Mouse (Mus musculus) limb, embryonic 13.5 days (tissue): ENCODE measurements at regions not wholly inside any gene's neighbourhood (a gene's known extent, or its start where the extent isn't known, plus 50 kb on each side); places are given as distances from the start of the nearest gene placed in this dataset.
"Not testable (repeated sequence)": the region's sequence is repeated elsewhere in the genome, so short reads cannot be mapped to it uniquely, and the experiment has no call there.

Experiments
- ATAC-seq: fragments of 200-750 bp; cut with Nextera tagmentation; 2 replicates; pipeline ENCODE4 v1.8.0; 2017; ENCODE audit warnings: low read depth, moderate number of reproducible peaks, moderate TSS enrichment; ENCODE audit not compliant: low FRiP score
- H3K27ac ChIP-seq: fragments of 300-500 bp; sonication (generic); 2 replicates; pipeline ENCODE4 v1.5.1; 2015; ENCODE audit warnings: inconsistent platforms, mild to moderate bottlenecking, moderate library complexity
- H3K27me3 ChIP-seq: fragments of 300-500 bp; sonication (generic); 2 replicates; pipeline ENCODE4 v1.6.1; 2015; ENCODE audit warnings: mild to moderate bottlenecking, inconsistent platforms
- H3K36me3 ChIP-seq: fragments of 300-500 bp; sonication (generic); 2 replicates; pipeline ENCODE4 v1.6.1; 2015; ENCODE audit warnings: inconsistent platforms, mild to moderate bottlenecking, moderate library complexity
- H3K4me1 ChIP-seq: fragments of 300-500 bp; sonication (generic); 2 replicates; pipeline ENCODE4 v1.6.1; 2015; ENCODE audit warnings: inconsistent platforms
- H3K4me2 ChIP-seq: fragments of 300-500 bp; sonication (generic); replicated peaks from 2 replicates; pipeline ENCODE4 v1.6.1; 2015; ENCODE audit warnings: inconsistent platforms, mild to moderate bottlenecking, moderate library complexity
- H3K4me3 ChIP-seq: fragments of 300-500 bp; sonication (generic); 2 replicates; pipeline ENCODE4 v1.5.1; 2015; ENCODE audit warnings: moderate library complexity, mild to moderate bottlenecking, inconsistent platforms
- H3K9ac ChIP-seq: fragments of 300-500 bp; sonication (generic); 2 replicates; pipeline ENCODE4 v1.6.1; 2015; ENCODE audit warnings: mild to moderate bottlenecking, inconsistent platforms
- H3K9me3 ChIP-seq: fragments of 300-500 bp; sonication (generic); 2 replicates; pipeline ENCODE4 v1.6.1; 2016; ENCODE audit warnings: inconsistent platforms
- WGBS: fragments of 180-500 bp; shearing (Covaris S2); methylation state at CpG from one replicate; pipeline ENCODE4 v1.1.7; 2015; 5-methylcytosine and 5-hydroxymethylcytosine counted together

DNA sequence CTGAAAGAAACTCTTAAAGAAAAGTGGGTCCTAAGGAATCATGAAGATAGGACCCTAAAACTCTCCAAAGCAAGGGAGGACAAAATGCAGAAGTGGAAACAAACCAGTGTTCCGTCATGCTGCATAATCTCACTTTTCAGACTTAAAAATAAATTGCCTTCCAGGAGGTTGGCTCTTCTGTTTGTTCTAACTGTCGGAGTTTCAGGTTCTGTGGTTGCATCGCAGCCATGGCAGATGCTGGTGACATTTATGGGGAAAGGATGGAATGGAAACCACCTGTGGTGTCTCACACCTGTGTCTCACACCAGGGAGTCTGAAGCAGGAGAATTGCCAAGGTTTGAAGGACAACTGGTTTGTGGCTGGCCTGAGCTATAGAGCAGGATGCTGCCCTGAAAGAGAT lies 50.9 kb upstream of the Hivep1 start:
- Histone ChIP-seq H3K4me1 (peaks cover 18% of the 10 kb centered on the region), H3K4me2 (no peak overlapping the region), H3K9me3 (no peaks in the 10 kb centered on the region), H3K27me3 (no peaks in the 10 kb centered on the region), H3K9ac (no peak overlapping the region), H3K27ac (no peak overlapping the region), H3K36me3 (no peaks in the 10 kb centered on the region), H3K4me3 (no peak overlapping the region)
- WGBS: 55% methylated on average over 3 of the region's 3 CpGs
- no peak for ATAC-seq

DNA sequence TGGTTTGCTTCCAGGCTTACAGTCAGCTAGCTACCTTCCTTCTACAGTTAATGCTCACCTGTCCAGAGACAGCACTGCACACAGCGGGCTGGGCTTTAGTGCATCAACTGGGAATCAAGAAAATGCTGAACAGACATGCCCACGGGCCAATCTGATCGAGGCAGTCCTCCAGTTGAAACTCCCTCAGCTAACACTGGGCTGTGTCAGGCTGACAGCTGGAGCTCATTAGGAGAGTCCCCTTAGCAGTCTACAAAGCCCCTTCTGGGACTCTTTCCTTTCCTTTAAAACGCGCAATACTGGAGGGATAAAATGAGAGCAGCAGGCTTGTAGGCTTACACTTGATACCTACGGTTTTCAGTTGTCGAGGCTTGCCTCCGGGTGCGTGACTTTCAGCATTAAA lies 53.9 kb upstream of the Hivep1 start:
- Histone ChIP-seq H3K27ac (peak overlapping the region; percentile 39; the same call in 1 of the 2 replicates), H3K9me3 (no peaks in the 10 kb centered on the region), H3K9ac (no peak overlapping the region), H3K4me3 (peak overlapping the region; percentile 28), H3K27me3 (no peaks in the 10 kb centered on the region), H3K36me3 (no peaks in the 10 kb centered on the region), H3K4me2 (peak overlapping the region; percentile 57), H3K4me1 (peaks cover 18% of the 10 kb centered on the region)
- 10% methylated on average over 9 of the region's 9 CpGs for WGBS
- peak; percentile 87 for ATAC-seq

DNA sequence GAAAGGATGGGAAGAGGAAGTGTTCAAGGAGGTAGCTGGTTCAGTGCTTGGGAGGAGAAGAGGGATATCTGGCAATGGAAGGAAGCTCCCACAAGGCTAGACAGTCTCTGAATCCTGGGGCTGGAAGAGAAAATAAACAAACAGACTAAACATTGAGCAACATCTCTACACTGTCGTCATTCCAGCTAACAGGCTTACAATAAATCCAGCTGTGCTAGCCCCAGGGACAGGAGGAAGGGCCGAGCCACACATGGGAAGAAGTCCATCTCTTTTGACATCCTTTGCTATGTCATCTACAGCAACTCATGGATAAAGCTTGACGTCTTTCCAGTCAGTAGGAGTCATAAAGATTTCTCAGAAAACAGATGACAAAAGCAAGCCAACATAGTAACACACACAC lies 57.7 kb upstream of the Hivep1 start:
- no peak for ATAC-seq
- Histone ChIP-seq H3K36me3 (no peaks in the 10 kb centered on the region), H3K9ac (no peak overlapping the region), H3K9me3 (no peaks in the 10 kb centered on the region), H3K27ac (no peak overlapping the region), H3K4me1 (peaks cover 18% of the 10 kb centered on the region), H3K27me3 (no peaks in the 10 kb centered on the region), H3K4me3 (no peak overlapping the region), H3K4me2 (no peak overlapping the region)
- 57% methylated on average over 3 of the region's 3 CpGs for WGBS

DNA sequence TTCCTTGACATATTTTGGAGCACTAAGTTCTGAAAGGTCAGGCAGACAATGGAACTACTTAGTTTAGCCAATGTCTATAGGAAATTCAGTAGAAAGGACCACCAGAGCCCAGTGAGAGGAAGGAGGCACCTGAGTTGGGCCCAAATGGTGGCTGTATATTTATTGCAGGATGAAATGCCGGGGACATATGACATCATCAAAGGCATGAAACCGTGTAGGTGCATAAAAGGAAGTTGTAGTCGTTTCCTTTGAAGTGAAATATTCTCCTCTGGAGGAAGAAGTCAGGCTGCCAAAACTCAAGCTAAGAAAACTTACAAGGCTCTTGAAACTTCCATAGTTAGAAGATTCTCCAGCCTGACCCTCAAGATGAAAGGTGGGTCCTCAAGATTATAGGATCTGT lies 75.9 kb upstream of the Hivep1 start:
- H3K36me3 ChIP-seq: no peaks in the 10 kb centered on the region
- no peak overlapping the region for H3K27ac ChIP-seq
- no peaks in the 10 kb centered on the region for H3K9me3 ChIP-seq
- no peaks in the 10 kb centered on the region for H3K4me1 ChIP-seq
- no peak overlapping the region for H3K9ac ChIP-seq
- WGBS: 58% methylated on average over 3 of the region's 3 CpGs
- no peaks in the 10 kb centered on the region for H3K27me3 ChIP-seq
- ATAC-seq: no peak
- no peak overlapping the region for H3K4me3 ChIP-seq
- no peak overlapping the region for H3K4me2 ChIP-seq

DNA sequence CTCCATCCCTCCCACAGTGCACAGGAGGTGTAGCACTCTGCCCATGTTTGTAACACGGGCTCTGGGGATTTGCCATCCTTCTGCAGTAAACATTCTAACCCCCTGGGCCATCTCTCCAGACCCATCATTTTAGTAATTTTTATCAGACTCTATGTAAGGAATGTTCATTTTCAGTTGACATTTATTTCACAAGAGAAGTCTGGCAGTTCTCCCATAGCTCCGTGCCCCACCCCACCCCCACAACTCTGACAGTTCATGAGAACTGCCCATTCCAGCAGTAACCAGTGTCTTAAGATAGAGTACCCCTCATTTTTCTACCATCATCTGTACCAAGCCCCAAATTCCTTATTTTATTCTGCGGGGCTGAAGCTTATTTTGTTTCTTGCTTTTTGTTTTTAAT lies 88.9 kb upstream of the Hivep1 start:
- no peak for ATAC-seq
- 71% methylated on average over 3 of the region's 3 CpGs for WGBS

DNA sequence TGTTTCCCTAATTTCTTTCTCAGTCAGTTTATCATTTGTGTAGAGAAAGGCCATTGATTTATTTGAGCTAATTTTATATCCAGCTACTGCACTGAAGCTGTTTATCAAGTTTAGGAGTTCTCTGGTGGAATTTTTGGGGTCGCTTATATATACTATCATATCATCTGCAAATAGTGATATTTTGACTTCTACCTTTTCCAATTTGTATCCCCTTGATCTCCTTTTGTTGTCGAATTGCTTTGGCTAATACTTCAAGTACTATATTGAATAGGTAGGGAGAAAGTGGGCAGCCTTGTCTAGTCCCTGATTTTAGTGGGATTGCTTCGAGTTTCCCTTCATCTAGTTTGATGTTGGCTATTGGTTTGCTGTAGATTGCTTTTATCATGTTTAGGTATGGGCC lies 90.9 kb upstream of the Hivep1 start:
- H3K27me3 ChIP-seq, H3K4me3 ChIP-seq, H3K9me3 ChIP-seq, H3K4me1 ChIP-seq, H3K27ac ChIP-seq, H3K9ac ChIP-seq, H3K36me3 ChIP-seq, ATAC-seq, H3K4me2 ChIP-seq: not testable (repeated sequence)
- 87% methylated on average over 3 of the region's 3 CpGs for WGBS

More for the DNA sequence above, 88.9 kb upstream of the Hivep1 start:
- Histone ChIP-seq H3K4me1 (0 out of 2 replicates have a peak, but pooled peaks cover 6% of the 10 kb centered on the region), H3K27ac (no peak overlapping the region), H3K27me3 (no peaks in the 10 kb centered on the region), H3K9ac (no peak overlapping the region), H3K4me3 (no peak overlapping the region), H3K36me3 (no peaks in the 10 kb centered on the region), H3K4me2 (no peak overlapping the region), H3K9me3 (no peaks in the 10 kb centered on the region)

DNA sequence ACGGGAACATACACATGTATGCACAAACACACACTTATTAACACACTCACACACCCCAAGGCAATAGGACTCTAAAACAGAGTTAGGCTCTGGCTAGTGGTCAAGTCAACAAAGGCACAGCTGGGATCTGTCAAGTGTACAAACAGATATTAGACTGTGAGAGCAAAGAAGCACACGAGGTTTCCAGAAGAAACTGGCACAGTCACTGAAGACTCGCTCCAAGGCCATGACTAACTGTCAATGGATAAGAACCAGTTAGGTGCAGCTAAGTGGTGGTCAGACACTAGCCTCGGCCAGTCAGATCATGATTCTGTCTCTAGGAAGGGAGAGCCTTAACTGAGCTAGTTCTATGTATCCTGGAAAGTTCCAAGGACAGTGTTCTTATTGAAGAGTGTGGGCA lies 93.9 kb upstream of the Hivep1 start:
- Histone ChIP-seq H3K4me3 (no peak overlapping the region), H3K27ac (no peak overlapping the region), H3K27me3 (no peaks in the 10 kb centered on the region), H3K36me3 (no peaks in the 10 kb centered on the region), H3K4me1 (0 out of 2 replicates have a peak, but pooled peaks cover 3% of the 10 kb centered on the region), H3K9ac (no peak overlapping the region), H3K4me2 (no peak overlapping the region), H3K9me3 (no peaks in the 10 kb centered on the region)
- ATAC-seq: no peak
- 85% methylated on average over 4 of the region's 4 CpGs for WGBS

DNA sequence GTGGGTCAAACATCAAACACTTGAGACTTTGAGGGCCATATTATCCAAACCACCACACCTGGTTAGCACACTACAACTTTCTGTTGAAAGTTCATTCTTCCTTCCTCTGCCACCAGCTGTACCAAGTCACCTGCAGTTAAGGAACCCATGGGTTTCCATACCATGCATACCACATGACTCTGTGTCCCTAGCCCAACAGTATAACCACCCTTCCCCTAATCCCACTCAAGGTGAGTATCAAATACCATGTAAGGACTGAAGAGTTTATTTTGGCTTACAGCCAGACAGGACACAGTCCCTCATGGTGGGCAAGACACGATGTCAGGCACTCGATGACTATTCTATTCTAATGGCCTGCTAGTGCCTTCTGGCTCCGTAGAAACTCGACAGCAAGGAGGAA lies 95.9 kb upstream of the Hivep1 start:
- no peak overlapping the region for H3K4me2 ChIP-seq
- H3K36me3 ChIP-seq: no peaks in the 10 kb centered on the region
- H3K27me3 ChIP-seq: no peaks in the 10 kb centered on the region
- ATAC-seq: no peak
- whole genome bisulfite sequencing: 85% methylated on average over 4 of the region's 4 CpGs
- H3K9ac ChIP-seq: no peak overlapping the region
- no peak overlapping the region for H3K4me3 ChIP-seq
- H3K27ac ChIP-seq: no peak overlapping the region
- no peaks in the 10 kb centered on the region for H3K4me1 ChIP-seq
- H3K9me3 ChIP-seq: no peaks in the 10 kb centered on the region

DNA sequence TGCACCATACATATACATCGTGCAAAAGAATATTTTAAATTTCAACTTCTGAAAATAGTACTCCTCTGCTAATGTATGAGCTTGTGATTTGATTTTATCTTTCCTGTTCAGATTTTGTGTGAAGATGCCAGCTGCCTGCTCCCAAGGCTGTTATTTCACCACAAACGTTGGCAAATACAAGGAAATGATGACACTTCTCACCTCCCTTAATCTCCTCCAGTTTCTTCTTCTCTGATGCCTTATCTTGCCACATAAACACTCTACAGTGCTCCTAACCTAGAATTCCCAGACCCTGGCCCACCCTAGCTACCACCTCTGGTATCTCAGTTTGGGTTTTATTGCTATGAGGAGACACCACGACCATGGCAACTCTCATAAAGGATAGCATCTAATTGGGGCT lies 96.6 kb upstream of the Hivep1 start:
- Histone ChIP-seq H3K4me1 (no peaks in the 10 kb centered on the region), H3K27ac (no peak overlapping the region), H3K27me3 (no peaks in the 10 kb centered on the region), H3K4me3 (no peak overlapping the region), H3K4me2 (no peak overlapping the region), H3K9me3 (no peaks in the 10 kb centered on the region), H3K9ac (no peak overlapping the region), H3K36me3 (no peaks in the 10 kb centered on the region)
- whole genome bisulfite sequencing: 70% methylated on average over 3 of the region's 3 CpGs
- ATAC-seq: no peak

DNA sequence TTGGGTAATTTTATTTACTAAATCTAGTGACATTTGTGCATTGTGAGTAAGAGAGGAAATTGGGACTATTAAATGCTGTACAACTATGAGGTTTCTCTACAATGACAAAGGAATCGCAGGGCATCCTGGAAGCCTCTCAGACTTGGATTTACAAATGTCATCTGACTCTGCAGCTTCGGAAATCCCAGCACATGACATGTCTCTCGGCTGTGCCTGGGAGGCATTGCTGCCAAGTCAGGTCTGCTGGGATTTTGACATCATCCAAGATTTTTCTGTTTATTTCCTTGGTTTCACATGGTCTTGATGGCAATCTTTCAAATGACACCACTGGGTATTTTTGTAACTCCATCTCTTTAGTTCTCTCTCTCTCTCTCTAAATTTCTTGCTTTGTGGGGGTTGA lies 99.4 kb upstream of the Hivep1 start:
- no peaks in the 10 kb centered on the region for H3K4me1 ChIP-seq
- no peak overlapping the region for H3K9ac ChIP-seq
- H3K36me3 ChIP-seq: no peaks in the 10 kb centered on the region
- H3K27me3 ChIP-seq: no peaks in the 10 kb centered on the region
- no peak overlapping the region for H3K27ac ChIP-seq
- no peaks in the 10 kb centered on the region for H3K9me3 ChIP-seq
- 67% methylated on average over 3 of the region's 3 CpGs for WGBS
- no peak for ATAC-seq
- H3K4me3 ChIP-seq: no peak overlapping the region
- no peak overlapping the region for H3K4me2 ChIP-seq

DNA sequence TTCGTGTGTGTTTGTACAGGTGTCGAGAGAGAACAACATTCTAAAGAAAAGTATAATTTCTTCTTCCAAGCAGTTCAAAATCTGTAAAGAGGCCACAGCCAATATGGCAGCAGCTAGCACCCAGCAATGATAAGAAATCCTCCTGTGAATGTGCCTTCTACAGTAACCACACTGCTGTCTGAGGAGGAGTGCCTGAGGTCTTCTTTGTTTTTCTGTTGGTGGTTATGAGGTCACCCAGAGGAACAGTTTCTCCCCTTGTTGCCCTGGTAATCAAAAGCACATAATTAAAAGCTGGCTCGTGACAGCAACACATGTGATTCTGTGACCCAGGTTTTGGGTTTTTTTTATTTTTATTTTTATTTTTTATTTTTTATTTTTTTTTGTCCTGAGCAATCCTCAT lies 100.8 kb upstream of the Adtrp start:
- Histone ChIP-seq H3K9ac (no peak overlapping the region), H3K4me3 (no peak overlapping the region), H3K27ac (no peak overlapping the region), H3K36me3 (no peaks in the 10 kb centered on the region), H3K4me2 (no peak overlapping the region), H3K4me1 (no peaks in the 10 kb centered on the region), H3K27me3 (no peaks in the 10 kb centered on the region), H3K9me3 (no peaks in the 10 kb centered on the region)
- ATAC-seq: no peak
- 80% methylated on average over 3 of the region's 3 CpGs for WGBS

DNA sequence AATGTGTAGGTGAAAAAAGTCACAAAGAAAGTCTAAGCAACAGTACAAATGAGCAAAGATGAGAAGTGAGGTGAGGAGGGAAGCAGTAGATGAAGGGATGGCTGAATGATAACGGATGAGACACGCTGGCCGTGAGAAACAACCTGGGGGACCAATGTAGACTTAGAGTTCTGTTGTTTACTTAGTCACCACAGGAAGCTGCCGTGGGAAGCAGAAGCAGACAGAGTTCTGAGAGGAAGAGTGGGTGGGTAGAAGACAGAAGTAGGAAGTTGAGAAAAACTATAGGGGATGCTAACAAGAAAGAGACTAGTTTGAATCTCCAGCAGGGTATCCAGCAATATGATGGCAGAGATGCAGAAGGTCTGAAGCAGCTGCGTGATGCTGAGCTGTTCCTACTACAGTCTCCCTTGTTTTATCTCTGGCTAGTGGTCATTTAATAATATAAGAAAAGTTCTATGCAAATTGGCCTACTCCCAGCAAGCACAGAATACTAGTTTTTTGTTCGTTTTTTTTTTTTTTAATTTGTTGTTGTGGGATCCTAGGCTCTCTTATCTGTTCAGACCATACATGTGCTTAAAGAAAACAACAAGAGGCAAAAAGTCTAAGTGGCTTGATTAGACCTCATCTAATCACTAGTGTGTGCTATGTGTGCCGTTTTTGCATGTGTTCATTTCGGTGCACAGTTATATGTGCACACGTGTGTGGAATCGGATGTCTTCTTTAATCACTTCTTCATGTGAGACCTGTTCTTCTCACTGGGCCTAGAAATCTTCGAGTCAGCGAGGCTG lies 85.0 kb upstream of the Adtrp start:
- no peak for ATAC-seq
- WGBS: 81% methylated on average over 12 of the region's 12 CpGs
- no peaks in the 10 kb centered on the region for H3K9me3 ChIP-seq
- no peak overlapping the region for H3K27ac ChIP-seq
- no peaks in the 10 kb centered on the region for H3K27me3 ChIP-seq
- H3K4me2 ChIP-seq: no peak overlapping the region
- no peaks in the 10 kb centered on the region for H3K4me1 ChIP-seq
- H3K4me3 ChIP-seq: no peak overlapping the region
- H3K36me3 ChIP-seq: no peaks in the 10 kb centered on the region
- H3K9ac ChIP-seq: no peak overlapping the region

DNA sequence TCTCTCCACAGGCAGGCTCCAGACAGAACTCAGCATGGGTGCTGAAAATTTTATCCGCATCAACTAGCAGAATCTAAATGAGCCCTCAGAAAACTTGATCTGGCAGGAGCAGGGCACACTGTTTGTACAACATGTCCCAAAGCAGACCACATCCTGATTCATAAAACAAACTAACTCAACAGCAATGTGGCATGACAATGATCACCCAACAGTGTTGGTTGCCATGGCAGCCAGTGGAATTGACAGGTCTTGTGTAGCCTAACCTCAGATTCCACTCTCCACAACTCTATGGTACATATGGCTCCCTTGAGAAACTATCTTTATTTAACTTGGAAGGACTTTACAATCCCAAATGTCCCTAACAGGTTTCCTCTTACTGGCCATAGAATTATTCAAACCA lies 82.3 kb upstream of the Adtrp start:
- ATAC-seq: no peak
- H3K36me3 ChIP-seq: no peaks in the 10 kb centered on the region
- no peaks in the 10 kb centered on the region for H3K27me3 ChIP-seq
- no peaks in the 10 kb centered on the region for H3K4me1 ChIP-seq
- no peak overlapping the region for H3K4me2 ChIP-seq
- no peak overlapping the region for H3K9ac ChIP-seq
- WGBS: 70% methylated on average over 1 of the region's 1 CpGs
- no peak overlapping the region for H3K27ac ChIP-seq
- H3K9me3 ChIP-seq: no peaks in the 10 kb centered on the region
- no peak overlapping the region for H3K4me3 ChIP-seq
